Mouse (Mus musculus): ENCODE results near the gene Foxl1.

Foxl1 gene

GRCm38 (mm10) chr8:121127756-121128375 is at the start of gene Foxl1:
Gene Foxl1, plus strand, starts transcription at chr8:121127940.
- Histone ChIP-seq H3K36me3 (ENCODE audit: control insufficient read depth, insufficient read depth, low read length, poor library complexity, severe bottlenecking) (no peaks in the 10 kb centered on the region), H3K27me3 (ENCODE audit: control insufficient read depth, insufficient read depth, low read length, poor library complexity, severe bottlenecking) (no peaks in the 10 kb centered on the region; the same call in 1 of the 2 replicates)
- no peak for DNase-seq (ENCODE audit: low read depth, low spot score)

GRCm38 (mm10) chr8:121078721-121079120 is 49.0 kb upstream of the Foxl1 start:
- H3K27me3 ChIP-seq (ENCODE audit: control insufficient read depth, insufficient read depth, low read length, poor library complexity, severe bottlenecking), result no peaks in the 10 kb centered on the region; the same call in 1 of the 2 replicates

GRCm38 (mm10) chr8:121079201-121079600 is 48.5 kb upstream of the Foxl1 start:
- Histone ChIP-seq H3K36me3 (ENCODE audit: control insufficient read depth, insufficient read depth, low read length, poor library complexity, severe bottlenecking) (no peaks in the 10 kb centered on the region), H3K27me3 (ENCODE audit: control insufficient read depth, insufficient read depth, low read length, poor library complexity, severe bottlenecking) (no peaks in the 10 kb centered on the region; the same call in 1 of the 2 replicates)
- DNase-seq (ENCODE audit: low read depth, low spot score), result no peak

More at GRCm38 (mm10) chr8:121078721-121079120, 49.0 kb upstream of the Foxl1 start:
- DNase-seq (ENCODE audit: low read depth, low spot score), result no peak
- H3K36me3 ChIP-seq (ENCODE audit: control insufficient read depth, insufficient read depth, low read length, poor library complexity, severe bottlenecking), result no peaks in the 10 kb centered on the region

GRCm38 (mm10) chr8:121079944-121080343 is 47.8 kb upstream of the Foxl1 start:
- H3K27me3 ChIP-seq (ENCODE audit: control insufficient read depth, insufficient read depth, low read length, poor library complexity, severe bottlenecking), result no peaks in the 10 kb centered on the region; the same call in 1 of the 2 replicates
- H3K36me3 ChIP-seq (ENCODE audit: control insufficient read depth, insufficient read depth, low read length, poor library complexity, severe bottlenecking), result no peaks in the 10 kb centered on the region
- DNase-seq (ENCODE audit: low read depth, low spot score), result no peak

- no peak for DNase-seq (ENCODE audit: low read depth, low spot score)
- Histone ChIP-seq H3K36me3 (ENCODE audit: control insufficient read depth, insufficient read depth, low read length, poor library complexity, severe bottlenecking) (no peaks in the 10 kb centered on the region), H3K27me3 (ENCODE audit: control insufficient read depth, insufficient read depth, low read length, poor library complexity, severe bottlenecking) (no peaks in the 10 kb centered on the region; the same call in 1 of the 2 replicates)
Observed at GRCm38 (mm10) chr8:121080361-121081090, 47.2 kb upstream of the Foxl1 start.

- no peak for DNase-seq (ENCODE audit: low read depth, low spot score)
- no peaks in the 10 kb centered on the region for H3K36me3 ChIP-seq (ENCODE audit: control insufficient read depth, insufficient read depth, low read length, poor library complexity, severe bottlenecking)
- H3K27me3 ChIP-seq (ENCODE audit: control insufficient read depth, insufficient read depth, low read length, poor library complexity, severe bottlenecking), result no peaks in the 10 kb centered on the region; the same call in 1 of the 2 replicates
Observed at GRCm38 (mm10) chr8:121081398-121081797, 46.3 kb upstream of the Foxl1 start.

GRCm38 (mm10) chr8:121082218-121083092 is 45.3 kb upstream of the Foxl1 start:
- Histone ChIP-seq H3K36me3 (ENCODE audit: control insufficient read depth, insufficient read depth, low read length, poor library complexity, severe bottlenecking) (no peaks in the 10 kb centered on the region), H3K27me3 (ENCODE audit: control insufficient read depth, insufficient read depth, low read length, poor library complexity, severe bottlenecking) (no peaks in the 10 kb centered on the region; the same call in 1 of the 2 replicates)
- no peak for DNase-seq (ENCODE audit: low read depth, low spot score)

- Histone ChIP-seq H3K27me3 (ENCODE audit: control insufficient read depth, insufficient read depth, low read length, poor library complexity, severe bottlenecking) (no peaks in the 10 kb centered on the region; the same call in none of the 2 replicates), H3K36me3 (ENCODE audit: control insufficient read depth, insufficient read depth, low read length, poor library complexity, severe bottlenecking) (no peaks in the 10 kb centered on the region)
- DNase-seq (ENCODE audit: low read depth, low spot score), result no peak
Observed at GRCm38 (mm10) chr8:121083093-121083935, 44.4 kb upstream of the Foxl1 start.

GRCm38 (mm10) chr8:121083936-121084209 is 43.9 kb upstream of the Foxl1 start:
- Histone ChIP-seq H3K36me3 (ENCODE audit: control insufficient read depth, insufficient read depth, low read length, poor library complexity, severe bottlenecking) (no peaks in the 10 kb centered on the region), H3K27me3 (ENCODE audit: control insufficient read depth, insufficient read depth, low read length, poor library complexity, severe bottlenecking) (no peaks in the 10 kb centered on the region; the same call in none of the 2 replicates)
- no peak for DNase-seq (ENCODE audit: low read depth, low spot score)

- no peak for DNase-seq (ENCODE audit: low read depth, low spot score)
- H3K36me3 ChIP-seq (ENCODE audit: control insufficient read depth, insufficient read depth, low read length, poor library complexity, severe bottlenecking), result no peaks in the 10 kb centered on the region
- H3K27me3 ChIP-seq (ENCODE audit: control insufficient read depth, insufficient read depth, low read length, poor library complexity, severe bottlenecking), result peaks cover 1% of the 10 kb centered on the region
Observed at GRCm38 (mm10) chr8:121084210-121084951, 43.4 kb upstream of the Foxl1 start, which contains the start of gene Foxf1. Gene Foxf1, plus strand, starts transcription at chr8:121084386.

GRCm38 (mm10) chr8:121085011-121085410 is 42.7 kb upstream of the Foxl1 start:
- Histone ChIP-seq H3K27me3 (ENCODE audit: control insufficient read depth, insufficient read depth, low read length, poor library complexity, severe bottlenecking) (peaks cover 3% of the 10 kb centered on the region), H3K36me3 (ENCODE audit: control insufficient read depth, insufficient read depth, low read length, poor library complexity, severe bottlenecking) (no peaks in the 10 kb centered on the region)
- DNase-seq (ENCODE audit: low read depth, low spot score), result no peak

GRCm38 (mm10) chr8:121085561-121085960 is 42.2 kb upstream of the Foxl1 start:
- Histone ChIP-seq H3K36me3 (ENCODE audit: control insufficient read depth, insufficient read depth, low read length, poor library complexity, severe bottlenecking) (no peaks in the 10 kb centered on the region), H3K27me3 (ENCODE audit: control insufficient read depth, insufficient read depth, low read length, poor library complexity, severe bottlenecking) (peaks cover 3% of the 10 kb centered on the region)
- DNase-seq (ENCODE audit: low read depth, low spot score), result no peak

GRCm38 (mm10) chr8:121086004-121086900 is 41.5 kb upstream of the Foxl1 start:
- no peak for DNase-seq (ENCODE audit: low read depth, low spot score)
- peaks cover 3% of the 10 kb centered on the region for H3K27me3 ChIP-seq (ENCODE audit: control insufficient read depth, insufficient read depth, low read length, poor library complexity, severe bottlenecking)

More at GRCm38 (mm10) chr8:121086004-121086900, 41.5 kb upstream of the Foxl1 start:
- no peaks in the 10 kb centered on the region for H3K36me3 ChIP-seq (ENCODE audit: control insufficient read depth, insufficient read depth, low read length, poor library complexity, severe bottlenecking)
